In genomic region chr4:21807204-21807603, GRCm38 (mm10) we compare ENCODE assay signal across 26 mouse cellular contexts. TPM values are rescaled to one million over a fixed set of nuclear protein-coding genes. Genes with fewer than 3 reads are reported as not detected.
DNase-seq lines count a peak whose midpoint lies in the region; ATAC-seq and TF ChIP-seq lines count a peak whose summit lies in the region.
"Had no signal": no experiment of that assay in that cellular context is flagged by ENCODE, and none has a peak within 500 bp of the region (broad histone marks: within the 10 kb centered on the region; RNA-seq: fewer than 3 reads in every experiment).

No protein-coding gene starts in this region.

- H3K4me3 ChIP-seq in hindbrain, embryonic 10.5 days, result no peak overlapping the region
- H3K4me3 ChIP-seq in hindbrain, embryonic 14.5 days (replicated peaks; ENCODE audit: low read length), result no peak overlapping the region
- no peak overlapping the region for H3K4me3 ChIP-seq in neural tube, embryonic 11.5 days (ENCODE audit: low read depth, low read length)
- H3K4me3 ChIP-seq in hindbrain, postnatal 0 days (ENCODE audit: low read length), result no peak overlapping the region
- H3K4me3 ChIP-seq: forebrain, embryonic 15.5 days; heart, embryonic 10.5 days; heart, embryonic 15.5 days; liver, embryonic 12.5 days; midbrain, embryonic 13.5 days had no signal

- 56% methylated on average over 5 of the region's 5 CpGs for WGBS in hindbrain, embryonic 10.5 days
- WGBS in hindbrain, embryonic 14.5 days, result 35% methylated on average over 5 of the region's 5 CpGs
- 61% methylated on average over 5 of the region's 5 CpGs for WGBS in neural tube, embryonic 11.5 days
- 46% methylated on average over 5 of the region's 5 CpGs for WGBS in hindbrain, postnatal 0 days

- H3K4me1 ChIP-seq in hindbrain, embryonic 10.5 days (replicated peaks), result no peaks in the 10 kb centered on the region
- no peaks in the 10 kb centered on the region for H3K4me1 ChIP-seq in hindbrain, embryonic 14.5 days (replicated peaks; ENCODE audit: control insufficient read depth, insufficient read depth, low read length)
- peaks cover 2% of the 10 kb centered on the region; the same call in 1 of the 2 replicates for H3K4me1 ChIP-seq in neural tube, embryonic 11.5 days (ENCODE audit: control insufficient read depth, insufficient read depth, low read length)
- no peaks in the 10 kb centered on the region for H3K4me1 ChIP-seq in hindbrain, postnatal 0 days (ENCODE audit: insufficient read depth, low read length)
- H3K4me1 ChIP-seq: forebrain, embryonic 15.5 days; heart, embryonic 10.5 days; heart, embryonic 15.5 days; liver, embryonic 12.5 days; midbrain, embryonic 13.5 days had no signal

- no peak overlapping the region for H3K9ac ChIP-seq in hindbrain, embryonic 14.5 days
- no peak overlapping the region for H3K9ac ChIP-seq in neural tube, embryonic 11.5 days (ENCODE audit: low read length)
- no peak overlapping the region for H3K9ac ChIP-seq in hindbrain, postnatal 0 days (replicated peaks; ENCODE audit: low read length)
- H3K9ac ChIP-seq: forebrain, embryonic 15.5 days; heart, embryonic 15.5 days; liver, embryonic 12.5 days; liver, postnatal 0 days; midbrain, embryonic 13.5 days had no signal

- H3K27me3 ChIP-seq in hindbrain, embryonic 10.5 days (ENCODE audit: insufficient read depth, poor library complexity, severe bottlenecking), result no peaks in the 10 kb centered on the region
- no peaks in the 10 kb centered on the region for H3K27me3 ChIP-seq in hindbrain, embryonic 14.5 days (ENCODE audit: control insufficient read depth, insufficient read depth, low read length)
- H3K27me3 ChIP-seq in neural tube, embryonic 11.5 days (ENCODE audit: control insufficient read depth, insufficient read depth, low read length), result no peaks in the 10 kb centered on the region
- no peaks in the 10 kb centered on the region for H3K27me3 ChIP-seq in hindbrain, postnatal 0 days (ENCODE audit: insufficient read depth, low read length)
- H3K27me3 ChIP-seq: forebrain, embryonic 15.5 days; heart, embryonic 15.5 days; liver, embryonic 12.5 days; midbrain, embryonic 13.5 days had no signal

- H3K36me3 ChIP-seq in hindbrain, embryonic 10.5 days, result peaks cover 60% of the 10 kb centered on the region
- H3K36me3 ChIP-seq in hindbrain, embryonic 14.5 days (replicated peaks; ENCODE audit: control insufficient read depth, insufficient read depth), result peaks cover 53% of the 10 kb centered on the region
- H3K36me3 ChIP-seq in neural tube, embryonic 11.5 days (ENCODE audit: control insufficient read depth, insufficient read depth, low read length), result peaks cover 2% of the 10 kb centered on the region
- peaks cover 19% of the 10 kb centered on the region; the same call in 1 of the 2 replicates for H3K36me3 ChIP-seq in hindbrain, postnatal 0 days (ENCODE audit: insufficient read depth, low read length)

- peak; percentile 19 for DNase-seq in hindbrain, embryonic 10.5 days (ENCODE audit: low spot score)
- DNase-seq in hindbrain, embryonic 14.5 days (ENCODE audit: low spot score), result no peak
- peak; percentile 51 for DNase-seq in neural tube, embryonic 11.5 days (ENCODE audit: low spot score)
- no peak for DNase-seq in neural tube, embryonic 10.5 days (ENCODE audit: extremely low spot score, low spot score)
- DNase-seq in hindbrain, postnatal 0 days (ENCODE audit: low spot score), result no peak
- DNase-seq in layer of hippocampus, postnatal 25 days (ENCODE audit: extremely low spot score in 1 of 2, low spot score in 1 of 2), result no peak
- no peak for DNase-seq in adrenal gland, adult 18-20 months (ENCODE audit: low spot score in 2 of 2)
- DNase-seq: adrenal gland, postnatal 25 days; cerebellum, adult 2 months; cerebellum, postnatal 25 days; gastrocnemius, postnatal 25 days; heart, adult 11 months; heart, postnatal 36 days; kidney, postnatal 14 days; liver, postnatal 0 days; lung, postnatal 36 days; right cerebral cortex, postnatal 25 days; spleen, adult 18-20 months; thymus, postnatal 14 days had no signal

- no peak overlapping the region for H3K4me2 ChIP-seq in hindbrain, embryonic 14.5 days (replicated peaks)
- no peak overlapping the region for H3K4me2 ChIP-seq in neural tube, embryonic 11.5 days (ENCODE audit: low read depth)
- H3K4me2 ChIP-seq in hindbrain, postnatal 0 days (ENCODE audit: low read depth, low read length), result no peak overlapping the region
- H3K4me2 ChIP-seq: forebrain, embryonic 15.5 days; heart, embryonic 15.5 days; liver, embryonic 12.5 days; midbrain, embryonic 13.5 days had no signal

- H3K27ac ChIP-seq in hindbrain, embryonic 10.5 days, result no peak overlapping the region
- no peak overlapping the region for H3K27ac ChIP-seq in hindbrain, embryonic 14.5 days
- H3K27ac ChIP-seq in neural tube, embryonic 11.5 days (ENCODE audit: low read depth, low read length), result no peak overlapping the region
- no peak overlapping the region for H3K27ac ChIP-seq in hindbrain, postnatal 0 days
- H3K27ac ChIP-seq: forebrain, embryonic 15.5 days; heart, embryonic 10.5 days; heart, embryonic 15.5 days; liver, embryonic 12.5 days; midbrain, embryonic 13.5 days had no signal

- no peak for ATAC-seq in hindbrain, embryonic 14.5 days (ENCODE audit: low FRiP score)
- peak; percentile 82 for ATAC-seq in neural tube, embryonic 11.5 days (ENCODE audit: insufficient read depth, low FRiP score, low TSS enrichment)
- 0 out of 2 replicates have a peak, but pooled peaks have one; percentile 43 for ATAC-seq in hindbrain, postnatal 0 days
- ATAC-seq: CD4-positive, CD25-positive, alpha-beta regulatory T cell, adult 4 months; forebrain, embryonic 15.5 days; intestine, postnatal 0 days; liver, embryonic 12.5 days; liver, postnatal 0 days; midbrain, embryonic 13.5 days had no signal

- no peak for TF ChIP-seq CTCF in hindbrain, postnatal 0 days (IDR thresholded peaks at IDR 0.05; ENCODE audit: low read depth)

- no peaks in the 10 kb centered on the region for H3K9me3 ChIP-seq in hindbrain, embryonic 10.5 days
- H3K9me3 ChIP-seq in hindbrain, embryonic 14.5 days (ENCODE audit: control insufficient read depth, low read length), result no peaks in the 10 kb centered on the region
- H3K9me3 ChIP-seq in neural tube, embryonic 11.5 days (ENCODE audit: control insufficient read depth, low read length), result no peaks in the 10 kb centered on the region
- H3K9me3 ChIP-seq in hindbrain, postnatal 0 days (ENCODE audit: low read length), result no peaks in the 10 kb centered on the region
- H3K9me3 ChIP-seq: forebrain, embryonic 15.5 days; heart, embryonic 10.5 days; heart, embryonic 15.5 days; liver, embryonic 12.5 days; midbrain, embryonic 13.5 days had no signal

RNA-seq across cellular contexts. Expression of gene Pnisr, which starts 40.2 kb away (rescaled TPM):
- 103 and 135 TPM in 2 replicates for polyA plus RNA-seq in hindbrain, embryonic 10.5 days (2016; fragmentation: Nextera tagmentation; extraction: Ambion mirVana)
- polyA plus RNA-seq in hindbrain, embryonic 14.5 days (2014; fragmentation: Nextera tagmentation; extraction: Ambion mirVana), result 155 and 166 TPM in 2 replicates
- polyA plus RNA-seq in neural tube, embryonic 11.5 days (2014; fragmentation: Nextera tagmentation; extraction: Ambion mirVana), result 157 and 163 TPM in 2 replicates
- total RNA-seq in hindbrain, postnatal 0 days (2014; rRNA removed), result 57.6 and 83.1 TPM in 2 replicates
- 145 and 160 TPM in 2 replicates for polyA plus RNA-seq in hindbrain, postnatal 0 days (2015; fragmentation: Nextera tagmentation; extraction: Ambion mirVana)
- total RNA-seq in layer of hippocampus, postnatal 25 days (2021), result 100 to 1,000 TPM; 145 to 233 TPM
- total RNA-seq in adrenal gland, adult 18-20 months (2021), result 100 to 1,000 TPM in 1 of 2 experiments, 10 to 100 TPM in 1; 84.7 to 108 TPM

RNA-seq across cellular contexts. Expression of gene Tstd3, which starts 40.2 kb away (rescaled TPM):
- polyA plus RNA-seq in hindbrain, embryonic 10.5 days (2016; fragmentation: Nextera tagmentation; extraction: Ambion mirVana), result 25.7 and 27.3 TPM in 2 replicates
- polyA plus RNA-seq in hindbrain, embryonic 14.5 days (2014; fragmentation: Nextera tagmentation; extraction: Ambion mirVana), result 23.8 and 25.2 TPM in 2 replicates
- 23.0 and 27.5 TPM in 2 replicates for polyA plus RNA-seq in neural tube, embryonic 11.5 days (2014; fragmentation: Nextera tagmentation; extraction: Ambion mirVana)
- total RNA-seq in hindbrain, postnatal 0 days (2014; rRNA removed), result 11.4 and 16.7 TPM in 2 replicates
- 24.8 and 26.1 TPM in 2 replicates for polyA plus RNA-seq in hindbrain, postnatal 0 days (2015; fragmentation: Nextera tagmentation; extraction: Ambion mirVana)
- total RNA-seq in layer of hippocampus, postnatal 25 days (2021), result 10 to 100 TPM; 23.0 to 23.8 TPM
- total RNA-seq in adrenal gland, adult 18-20 months (2021), result 1 to 10 TPM; 8.5 to 9.9 TPM

RNA-seq across cellular contexts. Expression of gene Usp45, which starts 40.2 kb away (rescaled TPM):
- polyA plus RNA-seq in hindbrain, embryonic 10.5 days (2016; fragmentation: Nextera tagmentation; extraction: Ambion mirVana), result 9.3 and 9.4 TPM in 2 replicates
- 8.2 and 8.5 TPM in 2 replicates for polyA plus RNA-seq in hindbrain, embryonic 14.5 days (2014; fragmentation: Nextera tagmentation; extraction: Ambion mirVana)
- polyA plus RNA-seq in neural tube, embryonic 11.5 days (2014; fragmentation: Nextera tagmentation; extraction: Ambion mirVana), result 10.7 and 15.2 TPM in 2 replicates
- total RNA-seq in hindbrain, postnatal 0 days (2014; rRNA removed), result 8.3 and 8.5 TPM in 2 replicates
- 4.2 and 4.9 TPM in 2 replicates for polyA plus RNA-seq in hindbrain, postnatal 0 days (2015; fragmentation: Nextera tagmentation; extraction: Ambion mirVana)
- total RNA-seq in layer of hippocampus, postnatal 25 days (2021), result 10 to 100 TPM; 51.9 to 52.8 TPM
- total RNA-seq in adrenal gland, adult 18-20 months (2021), result 10 to 100 TPM; 14.9 to 17.5 TPM

Comparison
In these comparisons a context has a peak if more than half of its experiments do, and no peak if none do; other contexts are left out.
1. DNase-seq: peak in hindbrain, embryonic 10.5 days (single experiment) and neural tube, embryonic 11.5 days (single experiment); none in hindbrain, embryonic 14.5 days (single experiment), neural tube, embryonic 10.5 days (single experiment), hindbrain, postnatal 0 days (single experiment), layer of hippocampus, postnatal 25 days (0 of 2) and adrenal gland, adult 18-20 months (0 of 2).